Mouse (Mus musculus): ENCODE measurements at regions not wholly inside any gene's neighbourhood (a gene's known extent, or its start where the extent isn't known, plus 50 kb on each side); places are given as distances from the start of the nearest gene placed in this dataset.

DNA sequence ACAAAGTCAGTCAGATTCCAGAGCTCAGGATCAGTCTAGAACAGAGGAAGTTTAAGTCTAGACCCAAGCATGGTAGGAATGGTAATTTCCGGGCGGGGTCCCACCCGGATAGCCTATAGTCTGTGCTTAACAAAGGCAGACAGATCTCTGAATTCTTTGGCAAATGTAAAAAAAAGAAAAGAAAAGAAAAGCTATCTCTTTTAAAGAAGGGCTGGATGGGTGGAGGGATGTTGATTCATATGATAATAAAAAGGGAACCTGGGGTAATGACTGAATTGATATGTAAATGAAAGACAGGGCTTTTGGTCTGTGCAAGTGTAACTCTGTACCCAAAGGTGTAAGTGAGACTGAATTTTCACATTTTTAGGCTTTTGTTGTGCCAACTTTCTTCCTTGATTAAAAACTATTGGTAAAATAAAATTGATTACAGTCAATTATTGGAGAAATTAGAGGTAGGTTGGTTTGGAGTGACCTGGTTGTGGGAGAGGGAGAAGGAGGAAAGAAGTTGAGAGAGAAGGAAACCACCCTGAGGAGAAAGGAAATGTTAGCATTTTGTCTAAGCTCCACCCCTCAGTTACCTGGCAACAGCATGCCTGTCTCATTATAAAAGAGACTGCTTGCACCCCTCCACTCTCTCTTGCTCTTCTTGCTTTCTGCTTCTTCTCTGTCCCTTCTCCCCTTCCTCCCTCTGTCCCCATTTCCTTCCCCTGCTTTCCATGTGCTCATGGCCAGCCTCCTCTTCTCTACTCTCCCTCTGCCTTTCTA lies 259.3 kb upstream of the Crbn start:
- Histone ChIP-seq H3K4me2 (ENCODE audit: low read length) (no peak overlapping the region), H3K9ac (ENCODE audit: low read depth, low read length) (no peak overlapping the region), H3K36me3 (ENCODE audit: control insufficient read depth, insufficient read depth, low read length) (no peaks in the 10 kb centered on the region), H3K4me1 (ENCODE audit: control insufficient read depth, insufficient read depth, low read depth, low read length) (no peaks in the 10 kb centered on the region), H3K27ac (ENCODE audit: low read depth, low read length) (no peak overlapping the region), H3K27me3 (replicated peaks; ENCODE audit: control insufficient read depth, insufficient read depth, low read length) (no peaks in the 10 kb centered on the region), H3K9me3 (ENCODE audit: control insufficient read depth, low read length) (no peaks in the 10 kb centered on the region), H3K4me3 (ENCODE audit: low read length) (no peak overlapping the region)
- 74% methylated on average over 3 of the region's 3 CpGs for WGBS
- no peak for ATAC-seq

DNA sequence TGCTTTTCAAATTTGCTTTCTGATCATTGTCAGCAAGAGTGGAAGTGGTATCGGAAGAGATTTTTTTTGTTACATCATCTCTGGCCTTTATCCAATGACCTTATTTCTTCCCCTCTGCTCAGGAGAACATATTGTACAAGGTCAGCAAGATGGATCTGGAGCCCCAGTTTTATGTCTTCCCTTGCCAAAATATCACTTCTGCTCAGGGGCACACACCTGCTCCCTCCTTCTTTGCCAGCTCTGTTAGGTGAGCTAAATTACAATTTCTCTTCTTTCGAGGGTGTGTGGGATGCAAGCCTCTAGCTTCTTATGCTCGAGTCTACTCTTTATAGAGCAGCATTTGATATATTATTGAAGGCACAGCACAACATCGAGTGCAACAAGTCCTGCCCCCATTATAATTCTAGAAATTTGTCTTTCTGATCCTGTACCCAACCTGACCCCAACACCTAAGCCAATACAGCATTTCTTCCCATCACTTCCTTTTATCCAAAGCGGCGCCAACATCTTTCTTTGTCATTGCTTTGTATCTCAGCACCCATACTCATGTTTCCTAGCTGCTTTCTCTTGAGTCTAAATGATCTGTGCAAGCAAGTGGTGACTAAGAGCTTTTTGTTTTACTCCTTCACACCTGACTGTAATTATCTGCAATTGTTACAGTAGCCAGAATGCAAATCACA lies 263.1 kb upstream of the Crbn start:
- Histone ChIP-seq H3K27ac (ENCODE audit: low read depth, low read length) (no peak overlapping the region), H3K4me2 (ENCODE audit: low read length) (no peak overlapping the region), H3K4me3 (ENCODE audit: low read length) (no peak overlapping the region), H3K4me1 (ENCODE audit: control insufficient read depth, insufficient read depth, low read depth, low read length) (no peaks in the 10 kb centered on the region), H3K27me3 (replicated peaks; ENCODE audit: control insufficient read depth, insufficient read depth, low read length) (no peaks in the 10 kb centered on the region), H3K36me3 (ENCODE audit: control insufficient read depth, insufficient read depth, low read length) (no peaks in the 10 kb centered on the region), H3K9me3 (ENCODE audit: control insufficient read depth, low read length) (no peaks in the 10 kb centered on the region), H3K9ac (ENCODE audit: low read depth, low read length) (no peak overlapping the region)
- 0 out of 2 replicates have a peak, but pooled peaks have one; percentile 34 for ATAC-seq
- 89% methylated on average over 6 of the region's 6 CpGs for WGBS

DNA sequence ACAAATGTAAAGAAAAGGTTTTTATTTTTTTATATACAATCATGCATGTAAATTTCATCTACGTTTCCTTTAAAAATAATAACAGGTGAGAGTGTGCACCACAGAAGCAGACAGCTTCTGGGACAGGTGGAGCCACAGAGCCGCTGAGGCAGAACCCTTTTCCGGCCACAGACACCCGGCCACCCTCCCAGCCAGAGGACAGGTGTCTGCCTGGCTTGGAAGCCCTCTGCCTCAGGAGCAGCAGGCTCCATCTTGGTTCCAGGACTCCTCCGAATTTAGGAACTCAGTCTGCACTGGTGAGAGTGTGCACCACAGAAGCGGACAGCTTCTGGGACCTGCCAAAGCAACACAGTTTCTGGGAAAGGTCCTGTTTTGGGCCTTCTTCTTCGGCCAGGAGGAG lies 270.6 kb upstream of the Crbn start:
- H3K27me3 ChIP-seq (replicated peaks; ENCODE audit: control insufficient read depth, insufficient read depth, low read length) = no peaks in the 10 kb centered on the region
- no peak overlapping the region for H3K4me2 ChIP-seq (ENCODE audit: low read length)
- 93% methylated on average over 7 of the region's 7 CpGs for WGBS
- H3K4me3 ChIP-seq (ENCODE audit: low read length) = no peak overlapping the region
- no peaks in the 10 kb centered on the region for H3K9me3 ChIP-seq (ENCODE audit: control insufficient read depth, low read length)
- no peaks in the 10 kb centered on the region for H3K4me1 ChIP-seq (ENCODE audit: control insufficient read depth, insufficient read depth, low read depth, low read length)
- no peak for ATAC-seq
- H3K36me3 ChIP-seq (ENCODE audit: control insufficient read depth, insufficient read depth, low read length) = no peaks in the 10 kb centered on the region
- no peak overlapping the region for H3K27ac ChIP-seq (ENCODE audit: low read depth, low read length)
- H3K9ac ChIP-seq (ENCODE audit: low read depth, low read length) = no peak overlapping the region

DNA sequence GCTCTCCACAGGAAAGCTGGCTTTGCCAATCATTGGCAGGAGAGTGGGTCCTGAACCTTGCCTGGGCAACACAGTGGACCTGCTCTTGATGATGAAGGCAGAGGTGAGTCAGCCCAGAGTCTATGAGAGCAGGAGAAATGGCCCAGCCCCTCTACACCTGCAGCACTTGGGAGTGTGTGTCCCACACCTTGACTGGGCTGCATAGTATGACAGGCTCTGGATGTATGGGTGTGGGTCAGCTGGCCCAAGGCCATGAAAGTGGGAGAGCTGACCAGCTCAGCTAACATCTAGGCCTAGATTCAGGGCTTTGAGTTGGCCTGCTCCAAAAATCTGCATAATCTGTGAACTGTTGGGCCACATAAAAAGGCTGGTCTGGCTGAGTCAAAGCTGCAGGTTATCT lies 292.7 kb upstream of the Crbn start:
- H3K4me1 ChIP-seq (ENCODE audit: control insufficient read depth, insufficient read depth, low read depth, low read length) = no peaks in the 10 kb centered on the region
- no peaks in the 10 kb centered on the region for H3K27me3 ChIP-seq (replicated peaks; ENCODE audit: control insufficient read depth, insufficient read depth, low read length)
- H3K4me3 ChIP-seq (ENCODE audit: low read length) = no peak overlapping the region
- H3K9ac ChIP-seq (ENCODE audit: low read depth, low read length) = no peak overlapping the region
- no peak overlapping the region for H3K4me2 ChIP-seq (ENCODE audit: low read length)
- ATAC-seq = no peak
- no peaks in the 10 kb centered on the region for H3K36me3 ChIP-seq (ENCODE audit: control insufficient read depth, insufficient read depth, low read length)
- H3K9me3 ChIP-seq (ENCODE audit: control insufficient read depth, low read length) = no peaks in the 10 kb centered on the region
- H3K27ac ChIP-seq (ENCODE audit: low read depth, low read length) = no peak overlapping the region

DNA sequence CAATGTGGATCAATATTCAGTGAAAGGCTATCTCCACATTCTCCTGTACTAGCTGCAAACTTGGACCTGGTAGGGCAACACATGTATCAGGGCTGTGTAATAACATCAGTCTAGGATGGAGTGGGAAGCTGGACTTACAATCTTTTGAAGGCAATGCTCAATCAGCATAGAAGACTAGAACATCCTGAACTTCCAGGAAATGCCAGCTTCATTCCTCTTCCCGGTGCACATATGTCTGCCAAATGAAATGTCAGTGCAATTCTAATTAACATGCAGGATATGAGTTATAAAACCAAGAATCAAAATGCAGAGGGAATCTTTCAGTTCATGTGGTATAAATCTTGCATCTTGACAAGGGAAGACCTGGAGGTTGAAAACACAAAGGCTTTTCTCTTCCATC lies 328.8 kb upstream of the Crbn start:
- H3K9ac ChIP-seq (ENCODE audit: low read depth, low read length) = no peak overlapping the region
- no peak for ATAC-seq
- H3K27ac ChIP-seq (ENCODE audit: low read depth, low read length) = no peak overlapping the region
- no peak overlapping the region for H3K4me2 ChIP-seq (ENCODE audit: low read length)
- 91% methylated on average over 1 of the region's 1 CpGs for WGBS
- H3K27me3 ChIP-seq (replicated peaks; ENCODE audit: control insufficient read depth, insufficient read depth, low read length) = no peaks in the 10 kb centered on the region
- no peaks in the 10 kb centered on the region for H3K36me3 ChIP-seq (ENCODE audit: control insufficient read depth, insufficient read depth, low read length)
- H3K9me3 ChIP-seq (ENCODE audit: control insufficient read depth, low read length) = no peaks in the 10 kb centered on the region
- no peak overlapping the region for H3K4me3 ChIP-seq (ENCODE audit: low read length)
- no peaks in the 10 kb centered on the region for H3K4me1 ChIP-seq (ENCODE audit: control insufficient read depth, insufficient read depth, low read depth, low read length)

DNA sequence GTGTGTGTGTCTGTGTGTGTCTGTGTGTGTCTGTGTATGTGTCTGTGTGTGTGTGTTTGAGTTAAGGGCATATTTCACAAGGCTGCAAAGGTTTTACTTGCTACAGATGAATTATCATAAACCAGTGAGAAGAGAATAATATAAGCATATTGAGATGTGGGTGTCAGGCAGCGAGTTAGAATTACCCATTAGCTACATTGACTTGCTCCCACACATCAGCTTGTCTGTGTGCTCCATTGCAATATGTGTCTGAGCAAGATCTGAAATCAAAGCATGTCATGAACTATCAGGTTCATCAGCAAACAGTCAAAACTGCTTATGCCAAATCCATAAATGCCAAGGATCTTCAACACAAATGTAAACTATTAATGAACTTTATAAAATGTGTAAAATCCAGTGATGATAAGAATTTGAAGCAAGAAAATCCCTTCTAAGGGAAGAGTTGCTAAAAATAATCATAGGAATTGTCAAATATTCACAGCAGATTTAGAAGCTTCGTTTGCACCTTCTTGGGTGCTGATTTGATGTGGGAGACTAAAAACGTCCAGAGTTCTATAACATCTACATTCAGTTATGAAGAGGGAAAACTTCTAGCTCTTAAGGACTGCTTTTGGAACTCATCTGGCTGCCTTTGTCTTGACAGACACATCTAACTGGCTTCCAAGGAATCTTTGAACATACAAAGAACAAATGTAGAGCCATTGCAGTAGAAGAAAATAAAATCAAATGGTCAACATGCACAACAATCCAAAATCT lies 361.7 kb upstream of the Lrrn1 start:
- H3K9ac ChIP-seq (ENCODE audit: low read depth, low read length) = no peak overlapping the region
- no peak overlapping the region for H3K4me2 ChIP-seq (ENCODE audit: low read length)
- no peaks in the 10 kb centered on the region for H3K36me3 ChIP-seq (ENCODE audit: control insufficient read depth, insufficient read depth, low read length)
- WGBS = 73% methylated on average over 3 of the region's 3 CpGs
- H3K4me1 ChIP-seq (ENCODE audit: control insufficient read depth, insufficient read depth, low read depth, low read length) = no peaks in the 10 kb centered on the region
- ATAC-seq = no peak
- no peaks in the 10 kb centered on the region for H3K9me3 ChIP-seq (ENCODE audit: control insufficient read depth, low read length)
- H3K27ac ChIP-seq (ENCODE audit: low read depth, low read length) = no peak overlapping the region
- H3K4me3 ChIP-seq (ENCODE audit: low read length) = no peak overlapping the region
- H3K27me3 ChIP-seq (replicated peaks; ENCODE audit: control insufficient read depth, insufficient read depth, low read length) = no peaks in the 10 kb centered on the region

DNA sequence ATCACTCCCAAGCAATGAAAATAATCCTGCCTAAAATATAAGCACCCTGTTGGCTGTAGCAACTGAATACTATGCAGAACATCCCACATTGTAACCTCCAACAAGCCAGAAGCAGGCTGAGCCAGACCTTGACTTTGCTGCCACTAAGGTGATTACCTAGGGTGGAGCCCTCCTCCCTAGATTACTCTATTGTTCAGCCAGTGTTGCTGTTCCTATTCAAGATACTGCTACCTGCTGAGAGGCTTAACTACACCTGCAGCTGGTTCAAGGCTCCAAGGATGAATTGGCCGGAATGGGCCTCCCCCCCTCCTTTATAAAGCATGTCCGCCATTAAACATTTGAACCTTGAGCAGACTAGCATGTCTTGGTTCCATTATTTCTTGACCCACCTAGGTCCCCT lies 311.3 kb upstream of the Lrrn1 start:
- Histone ChIP-seq H3K9ac (ENCODE audit: low read depth, low read length) (no peak overlapping the region), H3K9me3 (ENCODE audit: control insufficient read depth, low read length) (no peaks in the 10 kb centered on the region), H3K27ac (ENCODE audit: low read depth, low read length) (no peak overlapping the region), H3K36me3 (ENCODE audit: control insufficient read depth, insufficient read depth, low read length) (no peaks in the 10 kb centered on the region), H3K4me3 (ENCODE audit: low read length) (no peak overlapping the region), H3K27me3 (replicated peaks; ENCODE audit: control insufficient read depth, insufficient read depth, low read length) (no peaks in the 10 kb centered on the region), H3K4me1 (ENCODE audit: control insufficient read depth, insufficient read depth, low read depth, low read length) (no peaks in the 10 kb centered on the region), H3K4me2 (ENCODE audit: low read length) (no peak overlapping the region)
- 75% methylated on average over 2 of the region's 2 CpGs for WGBS
- no peak for ATAC-seq

DNA sequence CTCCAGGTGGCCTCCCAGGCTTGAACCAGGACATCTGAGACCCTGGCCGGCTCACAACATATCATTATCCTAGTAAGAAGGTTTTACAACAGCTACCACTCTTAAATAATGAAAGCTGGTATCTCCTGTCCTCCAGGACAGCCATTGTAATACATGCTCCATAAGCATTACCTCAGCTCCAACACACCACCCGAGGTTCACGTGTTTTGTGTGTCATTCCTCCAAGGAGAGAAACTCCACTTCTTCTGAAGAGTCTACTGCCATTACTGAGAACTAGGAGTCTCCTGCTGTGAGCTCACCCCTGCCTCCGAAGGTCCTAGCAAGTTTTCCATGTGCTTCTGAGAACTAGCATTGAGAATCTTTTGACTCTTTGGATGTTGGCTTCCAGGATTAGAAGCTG lies 310.8 kb upstream of the Lrrn1 start:
- Histone ChIP-seq H3K27me3 (replicated peaks; ENCODE audit: control insufficient read depth, insufficient read depth, low read length) (no peaks in the 10 kb centered on the region), H3K4me3 (ENCODE audit: low read length) (no peak overlapping the region), H3K36me3 (ENCODE audit: control insufficient read depth, insufficient read depth, low read length) (no peaks in the 10 kb centered on the region), H3K9ac (ENCODE audit: low read depth, low read length) (no peak overlapping the region), H3K4me2 (ENCODE audit: low read length) (no peak overlapping the region), H3K4me1 (ENCODE audit: control insufficient read depth, insufficient read depth, low read depth, low read length) (no peaks in the 10 kb centered on the region), H3K27ac (ENCODE audit: low read depth, low read length) (no peak overlapping the region), H3K9me3 (ENCODE audit: control insufficient read depth, low read length) (no peaks in the 10 kb centered on the region)
- WGBS = 65% methylated on average over 4 of the region's 4 CpGs
- ATAC-seq = no peak

DNA sequence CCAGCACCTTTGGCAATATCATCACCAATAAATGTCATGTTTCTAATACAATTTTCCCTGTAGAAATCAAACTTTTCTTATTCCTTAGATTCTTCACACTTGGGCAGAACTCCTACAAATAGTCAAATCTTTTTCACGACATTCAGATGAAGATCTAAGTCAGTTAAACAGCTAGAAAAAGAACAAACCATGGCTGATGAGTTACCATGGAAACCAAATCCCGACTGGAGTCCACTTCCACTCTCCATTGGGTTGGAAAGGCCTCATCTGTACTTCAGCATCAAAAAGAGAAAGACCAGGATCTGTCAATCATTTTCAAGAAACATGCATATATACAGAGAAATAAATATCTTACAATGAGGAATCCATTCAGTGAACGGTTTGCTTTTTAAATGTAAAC lies 307.0 kb upstream of the Lrrn1 start:
- Histone ChIP-seq H3K4me1 (ENCODE audit: control insufficient read depth, insufficient read depth, low read depth, low read length) (no peaks in the 10 kb centered on the region), H3K27ac (ENCODE audit: low read depth, low read length) (no peak overlapping the region), H3K9me3 (ENCODE audit: control insufficient read depth, low read length) (no peaks in the 10 kb centered on the region), H3K27me3 (replicated peaks; ENCODE audit: control insufficient read depth, insufficient read depth, low read length) (no peaks in the 10 kb centered on the region), H3K36me3 (ENCODE audit: control insufficient read depth, insufficient read depth, low read length) (no peaks in the 10 kb centered on the region), H3K9ac (ENCODE audit: low read depth, low read length) (no peak overlapping the region), H3K4me2 (ENCODE audit: low read length) (no peak overlapping the region), H3K4me3 (ENCODE audit: low read length) (no peak overlapping the region)
- 39% methylated on average over 3 of the region's 3 CpGs for WGBS
- no peak for ATAC-seq

Measured in hindbrain, embryonic 16.5 days (tissue).